In genomic region chr5:126098433-126098832, GRCm38 (mm10) we compare ENCODE assay signal across 15 mouse cellular contexts.
"Had no signal": no experiment of that assay in that cellular context is flagged by ENCODE, and none has a peak within 500 bp of the region (broad histone marks: within the 10 kb centered on the region; RNA-seq: fewer than 3 reads in every experiment).

No protein-coding gene starts in this region.

- H3K9ac ChIP-seq: lung, embryonic 14.5 days; midbrain, embryonic 13.5 days; midbrain, embryonic 15.5 days; neural tube, embryonic 12.5 days; stomach, embryonic 15.5 days had no signal

- H3K27ac ChIP-seq: macrophage; midbrain, embryonic 13.5 days; midbrain, embryonic 15.5 days; neural tube, embryonic 12.5 days; stomach, embryonic 15.5 days; stomach, postnatal 0 days had no signal

- H3K36me3 ChIP-seq: midbrain, embryonic 13.5 days; midbrain, embryonic 15.5 days; neural tube, embryonic 12.5 days; stomach, embryonic 15.5 days had no signal

- H3K4me1 ChIP-seq: megakaryocyte, embryonic 14.5 days; midbrain, embryonic 13.5 days; midbrain, embryonic 15.5 days; neural tube, embryonic 12.5 days; stomach, embryonic 15.5 days had no signal

- ATAC-seq: midbrain, embryonic 13.5 days; midbrain, embryonic 15.5 days had no signal

- H3K27me3 ChIP-seq: megakaryocyte, embryonic 14.5 days; midbrain, embryonic 13.5 days; midbrain, embryonic 15.5 days; neural tube, embryonic 12.5 days; stomach, embryonic 15.5 days had no signal

- H3K4me3 ChIP-seq: megakaryocyte, embryonic 14.5 days; midbrain, embryonic 13.5 days; midbrain, embryonic 15.5 days; neural tube, embryonic 12.5 days; stomach, embryonic 15.5 days had no signal

- H3K4me2 ChIP-seq: lung, embryonic 14.5 days; midbrain, embryonic 11.5 days; midbrain, embryonic 13.5 days; midbrain, embryonic 15.5 days; neural tube, embryonic 12.5 days; stomach, embryonic 15.5 days had no signal

- DNase-seq: lung, embryonic 14.5 days; lung, postnatal 14 days; lung, postnatal 36 days; right cerebral cortex, postnatal 14 days; thymus, adult 2 months; thymus, postnatal 25 days; thymus, postnatal 4 days had no signal

- H3K9me3 ChIP-seq: midbrain, embryonic 13.5 days; midbrain, embryonic 15.5 days; neural tube, embryonic 12.5 days; stomach, embryonic 15.5 days had no signal
